Comparison of ENCODE assay signal across 27 mouse cellular contexts in genomic region chr19:42031112-42031511, GRCm38 (mm10). TPM values are rescaled to one million over a fixed set of nuclear protein-coding genes. Genes with fewer than 3 reads are reported as not detected.
DNase-seq lines count a peak whose midpoint lies in the region; ATAC-seq and TF ChIP-seq lines count a peak whose summit lies in the region.
"Had no signal": no experiment of that assay in that cellular context is flagged by ENCODE, and none has a peak within 500 bp of the region (broad histone marks: within the 10 kb centered on the region; RNA-seq: fewer than 3 reads in every experiment).

No protein-coding gene starts in this region.

- no peaks in the 10 kb centered on the region for H3K9me3 ChIP-seq in limb, embryonic 14.5 days (ENCODE audit: control insufficient read depth, low read length)
- no peaks in the 10 kb centered on the region for H3K9me3 ChIP-seq in limb, embryonic 10.5 days (replicated peaks)
- H3K9me3 ChIP-seq in limb, embryonic 15.5 days, result no peaks in the 10 kb centered on the region
- H3K9me3 ChIP-seq: embryonic facial prominence, embryonic 10.5 days; embryonic facial prominence, embryonic 12.5 days; forebrain, embryonic 13.5 days; forebrain, embryonic 15.5 days; G1E had no signal

- peak; percentile 49; the same call in 1 of the 2 replicates for ATAC-seq in limb, embryonic 14.5 days (ENCODE audit: low FRiP score, low read depth)
- ATAC-seq in limb, embryonic 15.5 days (ENCODE audit: insufficient number of reproducible peaks, low FRiP score, low TSS enrichment, low read depth), result no peak
- ATAC-seq: activated CD4-positive, CD25-positive, alpha-beta regulatory T cell, adult 4 months; CD4-positive, CD25-positive, alpha-beta regulatory T cell, adult 4 months; forebrain, embryonic 13.5 days; forebrain, embryonic 15.5 days; forebrain, postnatal 0 days; Patski had no signal

- peaks cover 10% of the 10 kb centered on the region; the same call in 1 of the 2 replicates for H3K36me3 ChIP-seq in limb, embryonic 14.5 days (ENCODE audit: control insufficient read depth, insufficient read depth, low read length)
- peaks cover 9% of the 10 kb centered on the region for H3K36me3 ChIP-seq in limb, embryonic 10.5 days
- peaks cover 14% of the 10 kb centered on the region for H3K36me3 ChIP-seq in limb, embryonic 15.5 days
- H3K36me3 ChIP-seq: forebrain, embryonic 15.5 days; G1E had no signal

- H3K4me2 ChIP-seq in limb, embryonic 14.5 days (replicated peaks; ENCODE audit: low read depth, low read length, severe bottlenecking), result no peak overlapping the region
- H3K4me2 ChIP-seq in limb, embryonic 15.5 days, result no peak overlapping the region
- H3K4me2 ChIP-seq: embryonic facial prominence, embryonic 12.5 days; forebrain, embryonic 13.5 days; forebrain, embryonic 15.5 days had no signal

- no peak for TF ChIP-seq POLR2A in limb, embryonic 14.5 days (IDR thresholded peaks at IDR 0.05; ENCODE audit: borderline replicate concordance, extremely low read depth, insufficient read depth, insufficient read length)

- 63% methylated on average over 5 of the region's 5 CpGs for WGBS in limb, embryonic 14.5 days
- 79% methylated on average over 5 of the region's 5 CpGs for WGBS in limb, embryonic 10.5 days
- WGBS in limb, embryonic 15.5 days, result 69% methylated on average over 5 of the region's 5 CpGs

- peaks cover 18% of the 10 kb centered on the region; the same call in 1 of the 2 replicates for H3K4me1 ChIP-seq in limb, embryonic 14.5 days (ENCODE audit: control insufficient read depth, insufficient read depth, low read length)
- H3K4me1 ChIP-seq in limb, embryonic 10.5 days, result peaks cover 30% of the 10 kb centered on the region
- H3K4me1 ChIP-seq in limb, embryonic 15.5 days, result peaks cover 28% of the 10 kb centered on the region

- H3K9ac ChIP-seq in limb, embryonic 14.5 days (ENCODE audit: low read depth, low read length, severe bottlenecking), result no peak overlapping the region
- no peak overlapping the region for H3K9ac ChIP-seq in limb, embryonic 15.5 days
- H3K9ac ChIP-seq: embryonic facial prominence, embryonic 12.5 days; forebrain, embryonic 13.5 days; forebrain, embryonic 15.5 days; forebrain, postnatal 0 days had no signal

- H3K27me3 ChIP-seq in limb, embryonic 14.5 days (ENCODE audit: control insufficient read depth, insufficient read depth, low read length), result no peaks in the 10 kb centered on the region
- H3K27me3 ChIP-seq in limb, embryonic 10.5 days (ENCODE audit: low read depth, poor library complexity, severe bottlenecking), result no peaks in the 10 kb centered on the region
- no peaks in the 10 kb centered on the region for H3K27me3 ChIP-seq in limb, embryonic 15.5 days
- H3K27me3 ChIP-seq: CH12.LX; embryonic facial prominence, embryonic 12.5 days; forebrain, embryonic 13.5 days; forebrain, embryonic 15.5 days; Patski had no signal

- H3K4me3 ChIP-seq in limb, embryonic 14.5 days (replicated peaks; ENCODE audit: low read length), result no peak overlapping the region
- H3K4me3 ChIP-seq in limb, embryonic 10.5 days, result no peak overlapping the region
- H3K4me3 ChIP-seq in limb, embryonic 15.5 days, result no peak overlapping the region
- H3K4me3 ChIP-seq: embryonic facial prominence, embryonic 10.5 days; embryonic facial prominence, embryonic 12.5 days; forebrain, embryonic 13.5 days; forebrain, embryonic 15.5 days had no signal

- H3K27ac ChIP-seq in limb, embryonic 14.5 days (replicated peaks; ENCODE audit: low read depth, low read length), result no peak overlapping the region
- no peak overlapping the region for H3K27ac ChIP-seq in limb, embryonic 10.5 days
- 0 out of 2 replicates have a peak overlapping the region, but pooled peaks have one; percentile 38 for H3K27ac ChIP-seq in limb, embryonic 15.5 days
- H3K27ac ChIP-seq: embryonic facial prominence, embryonic 10.5 days; embryonic facial prominence, embryonic 12.5 days; forebrain, embryonic 13.5 days; forebrain, embryonic 15.5 days had no signal

- no peak for DNase-seq in limb, embryonic 14.5 days (ENCODE audit: low spot score)
- no peak for DNase-seq in limb, embryonic 10.5 days (ENCODE audit: low spot score)
- peak; percentile 36 for DNase-seq in thymus, postnatal 0 days (ENCODE audit: low spot score)
- DNase-seq in thymus, postnatal 25 days, result no peak
- no peak for DNase-seq in layer of hippocampus, postnatal 25 days (ENCODE audit: extremely low spot score in 1 of 2, low spot score in 1 of 2)
- DNase-seq in MN1 (ENCODE audit: low spot score), result no peak
- DNase-seq: adrenal gland, adult 8-10 months; adrenal gland, postnatal 14 days; adrenal gland, postnatal 36 days; cerebellum, adult 11-12 months; cerebellum, adult 2 months; cerebellum, adult 9-10 months; cerebellum, postnatal 10 days; cerebellum, postnatal 25 days; forebrain, postnatal 0 days had no signal

RNA-seq across cellular contexts. Expression of gene Ankrd2, which starts 4.7 kb away (rescaled TPM):
- 0.58 and 0.96 TPM in 2 replicates for polyA plus RNA-seq in limb, embryonic 14.5 days (2012; rRNA removed)
- polyA plus RNA-seq in limb, embryonic 14.5 days (2014; fragmentation: Nextera tagmentation; extraction: Ambion mirVana), result 0.66 and 1.5 TPM in 2 replicates
- not detected in 2 replicates for polyA plus RNA-seq in limb, embryonic 10.5 days (2016; fragmentation: Nextera tagmentation; extraction: Ambion mirVana)
- 0.21 TPM in 1 of 2 replicates, not detected in the other for polyA plus RNA-seq in thymus, postnatal 0 days (2015; fragmentation: Nextera tagmentation; extraction: Ambion mirVana)
- 0.72 and 3.0 TPM in 2 replicates for polyA plus RNA-seq in limb, embryonic 15.5 days (2015; fragmentation: Nextera tagmentation; extraction: Ambion mirVana)
- total RNA-seq in layer of hippocampus, postnatal 25 days (2021), result not detected
- total RNA-seq: CH12.LX; forebrain, postnatal 0 days; G1E had no signal
- polyA plus RNA-seq: activated CD4-positive, CD25-positive, alpha-beta regulatory T cell, adult 4 months; CD4-positive, CD25-positive, alpha-beta regulatory T cell, adult 4 months; forebrain, embryonic 11.5 days; G1E had no signal

RNA-seq across cellular contexts. Expression of gene Hoga1, which starts 14.3 kb away (rescaled TPM):
- 3.5 and 3.7 TPM in 2 replicates for polyA plus RNA-seq in limb, embryonic 14.5 days (2012; rRNA removed)
- polyA plus RNA-seq in limb, embryonic 14.5 days (2014; fragmentation: Nextera tagmentation; extraction: Ambion mirVana), result 2.0 and 2.4 TPM in 2 replicates
- 1.1 and 1.3 TPM in 2 replicates for polyA plus RNA-seq in limb, embryonic 10.5 days (2016; fragmentation: Nextera tagmentation; extraction: Ambion mirVana)
- polyA plus RNA-seq in thymus, postnatal 0 days (2015; fragmentation: Nextera tagmentation; extraction: Ambion mirVana), result 0.77 and 1.4 TPM in 2 replicates
- polyA plus RNA-seq in limb, embryonic 15.5 days (2015; fragmentation: Nextera tagmentation; extraction: Ambion mirVana), result 1.0 and 1.8 TPM in 2 replicates
- total RNA-seq in layer of hippocampus, postnatal 25 days (2021), result 1 to 10 TPM; 5.2 to 8.2 TPM
- total RNA-seq: CH12.LX, G1E had no signal
- polyA plus RNA-seq: activated CD4-positive, CD25-positive, alpha-beta regulatory T cell, adult 4 months; CD4-positive, CD25-positive, alpha-beta regulatory T cell, adult 4 months; G1E had no signal

RNA-seq across cellular contexts. Expression of gene 4933411K16Rik, which starts 20.9 kb away (rescaled TPM):
- 0.34 and 0.49 TPM in 2 replicates for polyA plus RNA-seq in limb, embryonic 14.5 days (2012; rRNA removed)
- polyA plus RNA-seq in limb, embryonic 14.5 days (2014; fragmentation: Nextera tagmentation; extraction: Ambion mirVana), result 0.33 TPM in 1 of 2 replicates, not detected in the other
- 0.24 TPM in 1 of 2 replicates, not detected in the other for polyA plus RNA-seq in limb, embryonic 10.5 days (2016; fragmentation: Nextera tagmentation; extraction: Ambion mirVana)
- not detected in 2 replicates for polyA plus RNA-seq in thymus, postnatal 0 days (2015; fragmentation: Nextera tagmentation; extraction: Ambion mirVana)
- polyA plus RNA-seq in limb, embryonic 15.5 days (2015; fragmentation: Nextera tagmentation; extraction: Ambion mirVana), result not detected in 2 replicates
- 1 to 10 TPM in 1 of 2 experiments, under 1 TPM in 1; 0.76 to 1.6 TPM for total RNA-seq in layer of hippocampus, postnatal 25 days (2021)
- total RNA-seq: CH12.LX, G1E had no signal
- polyA plus RNA-seq: activated CD4-positive, CD25-positive, alpha-beta regulatory T cell, adult 4 months; CD4-positive, CD25-positive, alpha-beta regulatory T cell, adult 4 months; embryonic facial prominence, embryonic 12.5 days; embryonic facial prominence, embryonic 14.5 days; forebrain, embryonic 13.5 days; forebrain, embryonic 15.5 days; forebrain, postnatal 0 days; G1E had no signal

RNA-seq across cellular contexts. Expression of gene Ubtd1, which starts 49.5 kb away (rescaled TPM):
- polyA plus RNA-seq in limb, embryonic 14.5 days (2012; rRNA removed), result 38.9 and 50.1 TPM in 2 replicates
- 19.4 and 19.7 TPM in 2 replicates for polyA plus RNA-seq in limb, embryonic 14.5 days (2014; fragmentation: Nextera tagmentation; extraction: Ambion mirVana)
- 14.2 and 15.1 TPM in 2 replicates for polyA plus RNA-seq in limb, embryonic 10.5 days (2016; fragmentation: Nextera tagmentation; extraction: Ambion mirVana)
- 15.4 and 16.0 TPM in 2 replicates for polyA plus RNA-seq in thymus, postnatal 0 days (2015; fragmentation: Nextera tagmentation; extraction: Ambion mirVana)
- 28.1 and 30.8 TPM in 2 replicates for polyA plus RNA-seq in limb, embryonic 15.5 days (2015; fragmentation: Nextera tagmentation; extraction: Ambion mirVana)
- total RNA-seq in layer of hippocampus, postnatal 25 days (2021), result 10 to 100 TPM; 13.7 to 14.0 TPM

RNA-seq across cellular contexts. Expression of gene Mms19, which starts 50.2 kb away (rescaled TPM):
- polyA plus RNA-seq in limb, embryonic 14.5 days (2012; rRNA removed), result 83.7 and 102 TPM in 2 replicates
- 30.0 and 36.1 TPM in 2 replicates for polyA plus RNA-seq in limb, embryonic 14.5 days (2014; fragmentation: Nextera tagmentation; extraction: Ambion mirVana)
- polyA plus RNA-seq in limb, embryonic 10.5 days (2016; fragmentation: Nextera tagmentation; extraction: Ambion mirVana), result 39.9 and 52.5 TPM in 2 replicates
- 28.0 and 31.2 TPM in 2 replicates for polyA plus RNA-seq in thymus, postnatal 0 days (2015; fragmentation: Nextera tagmentation; extraction: Ambion mirVana)
- 28.5 and 29.1 TPM in 2 replicates for polyA plus RNA-seq in limb, embryonic 15.5 days (2015; fragmentation: Nextera tagmentation; extraction: Ambion mirVana)
- total RNA-seq in layer of hippocampus, postnatal 25 days (2021), result 10 to 100 TPM; 28.6 to 42.0 TPM
